Mouse (Mus musculus) small intestine, adult 2 months (tissue): ENCODE results near the gene Il17ra. TPM values are rescaled to one million over a fixed set of nuclear protein-coding genes. Genes with fewer than 3 reads are reported as not detected.

ENCODE experiments used
- H3K27ac ChIP-seq: fragments of 200-500 bp; 2 replicates; pipeline ENCODE4 v1.5.1; 2012; ENCODE audit warnings: low read depth, low read length, control low read depth, inconsistent platforms; ENCODE audit not compliant: insufficient read depth
- H3K27me3 ChIP-seq: fragments of 200-500 bp; 2 replicates; pipeline ENCODE4 v1.6.1; 2012; ENCODE audit warnings: mild to moderate bottlenecking, moderate library complexity, low read length, inconsistent platforms; ENCODE audit not compliant: control insufficient read depth, insufficient read depth
- H3K36me3 ChIP-seq: fragments of 200-500 bp; 2 replicates; pipeline ENCODE4 v1.6.1; 2012; ENCODE audit warnings: mild to moderate bottlenecking, low read length, control low read depth, inconsistent platforms; ENCODE audit not compliant: control insufficient read depth, insufficient read depth
- H3K4me1 ChIP-seq: fragments of 200-500 bp; 2 replicates; pipeline ENCODE4 v1.6.1; 2012; ENCODE audit warnings: low read length, inconsistent platforms, mixed read lengths; ENCODE audit not compliant: control insufficient read depth, insufficient read depth, insufficient read length
- H3K4me3 ChIP-seq: fragments of 200-500 bp; 2 replicates; pipeline ENCODE4 v1.5.1; 2012; ENCODE audit warnings: low read depth, mild to moderate bottlenecking, control low read depth, inconsistent platforms, low read length, moderate library complexity
- CTCF ChIP-seq: fragments of 200-500 bp; IDR thresholded peaks from 2 replicates; pipeline ENCODE4 v1.5.1; 2012; ENCODE audit warnings: low read depth, mild to moderate bottlenecking, control low read depth, inconsistent platforms, low read length, moderate library complexity, mixed read lengths; ENCODE audit not compliant: insufficient replicate concordance, insufficient read length; ENCODE audit errors: extremely low read depth
- POLR2A ChIP-seq: fragments of 200-500 bp; IDR thresholded peaks from 2 replicates; pipeline ENCODE4 v1.6.1; 2012; ENCODE audit warnings: low read depth, mild to moderate bottlenecking, control low read depth, inconsistent platforms, low read length, moderate library complexity
- WGBS: fragments of 180-500 bp; shearing (Covaris S2); methylation state at CpG from one replicate; pipeline ENCODE4 v1.1.7; 2018; 5-methylcytosine and 5-hydroxymethylcytosine counted together
- polyA plus RNA-seq: library from polyadenylated mRNA; depleted of rRNA; stranded (reverse); fragments of >200 nt; gene quantifications from 2 replicates; pipeline ENCODE4 v1.2.3, GENCODE M21; 2012

Gene Il17ra
- polyA plus RNA-seq, 1 experiment, result 18.7 TPM

DNA sequence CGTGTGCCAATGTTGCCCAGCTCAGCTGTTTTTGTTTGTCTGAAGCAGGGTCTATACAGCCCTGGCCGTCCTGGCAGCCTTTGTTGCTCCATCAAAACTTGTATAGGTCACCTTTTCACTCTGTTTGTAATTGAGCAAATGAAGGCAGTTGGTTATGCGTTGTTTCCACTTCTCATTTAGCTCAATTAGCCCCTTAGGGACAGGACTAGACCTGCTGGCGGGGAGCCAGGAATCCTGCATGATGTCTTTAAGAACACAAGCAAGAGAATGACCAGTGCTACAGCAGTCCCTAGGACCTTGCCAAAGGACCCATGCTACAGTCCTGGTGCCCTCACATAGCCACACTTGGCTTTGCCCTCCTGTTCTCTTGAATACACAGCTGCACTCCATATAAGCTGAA, 42.5 kb downstream of the Il17ra start:
- Histone ChIP-seq H3K36me3 (peaks cover 5% of the 10 kb centered on the region; the same call in 1 of the 2 replicates), H3K27me3 (no peaks in the 10 kb centered on the region), H3K4me1 (no peaks in the 10 kb centered on the region), H3K4me3 (no peak overlapping the region), H3K27ac (no peak overlapping the region)
- WGBS, result 72% methylated on average over 4 of the region's 4 CpGs
- TF ChIP-seq POLR2A, result no peak
- no peak for TF ChIP-seq CTCF

DNA sequence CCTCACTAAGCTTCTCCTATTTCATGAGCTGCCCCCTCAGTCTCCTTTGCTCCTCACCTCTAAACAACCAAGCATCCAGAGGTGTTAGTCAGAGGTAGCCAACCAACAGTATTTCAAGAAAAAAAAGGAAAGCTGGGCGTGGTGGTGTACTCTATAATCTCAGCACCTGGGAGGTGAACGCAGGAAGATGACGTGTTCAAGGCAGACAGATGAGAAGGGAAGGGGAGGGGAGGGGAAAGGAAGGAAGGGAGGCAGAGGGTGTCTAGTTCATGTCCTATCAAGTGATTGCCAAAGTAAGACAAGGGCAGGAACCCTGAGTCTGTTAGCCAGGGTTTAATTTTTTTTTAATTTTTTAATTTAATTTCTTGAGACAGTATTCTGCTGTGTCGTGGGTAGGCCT, 45.6 kb downstream of the Il17ra start:
- TF ChIP-seq CTCF (no peak), POLR2A (no peak)
- WGBS, result 71% methylated on average over 4 of the region's 4 CpGs
- H3K36me3 ChIP-seq, result peaks cover 5% of the 10 kb centered on the region; the same call in 1 of the 2 replicates
- no peaks in the 10 kb centered on the region for H3K27me3 ChIP-seq
- no peaks in the 10 kb centered on the region for H3K4me1 ChIP-seq
- H3K4me3 ChIP-seq, result no peak overlapping the region
- H3K27ac ChIP-seq, result no peak overlapping the region

DNA sequence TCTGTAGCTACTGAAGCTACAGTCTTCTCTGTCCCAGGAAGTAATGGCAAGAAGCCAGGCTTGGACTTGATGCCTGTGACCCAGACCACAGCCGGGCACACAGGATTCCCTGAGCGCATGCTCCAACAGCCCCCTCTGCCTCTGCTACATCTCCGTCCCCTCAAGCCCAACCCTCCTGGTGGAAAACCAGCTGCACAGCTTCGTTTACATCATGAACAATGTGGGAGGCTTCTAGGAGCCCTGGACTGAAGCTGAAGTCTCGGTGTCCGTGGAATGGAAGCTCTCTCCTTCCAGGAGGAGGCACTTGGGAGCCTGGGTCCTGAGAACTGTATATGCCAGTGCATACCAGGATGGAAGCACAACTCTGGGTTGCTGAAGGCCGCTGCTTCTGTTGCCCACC, 46.9 kb downstream of the Il17ra start:
- no peaks in the 10 kb centered on the region for H3K27me3 ChIP-seq
- TF ChIP-seq POLR2A, result no peak
- TF ChIP-seq CTCF, result no peak
- no peaks in the 10 kb centered on the region for H3K4me1 ChIP-seq
- no peak overlapping the region for H3K4me3 ChIP-seq
- WGBS, result 79% methylated on average over 7 of the region's 7 CpGs
- H3K36me3 ChIP-seq, result peaks cover 5% of the 10 kb centered on the region; the same call in 1 of the 2 replicates
- no peak overlapping the region for H3K27ac ChIP-seq

DNA sequence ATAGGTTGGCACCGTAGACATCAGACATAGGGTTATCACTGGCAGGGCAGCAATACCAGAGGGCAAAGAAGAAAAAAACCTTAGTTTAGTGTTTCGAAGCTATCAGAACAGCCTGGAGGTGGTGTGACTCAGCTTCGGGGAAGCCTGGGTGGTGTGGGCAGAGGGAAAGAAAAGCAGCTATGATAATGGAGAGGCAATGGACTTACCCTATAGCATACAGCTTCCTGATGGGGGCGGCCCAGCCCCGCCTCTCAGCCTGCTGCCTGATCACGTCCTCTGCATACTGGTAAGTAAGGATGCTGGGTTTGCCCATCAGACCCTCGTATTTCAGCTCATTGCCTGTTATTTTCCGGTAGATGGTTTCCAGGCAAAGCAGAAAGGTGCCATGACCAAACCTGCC, 47.4 kb downstream of the Il17ra start:
- Histone ChIP-seq H3K36me3 (peaks cover 5% of the 10 kb centered on the region; the same call in 1 of the 2 replicates), H3K27me3 (no peaks in the 10 kb centered on the region), H3K4me3 (no peak overlapping the region), H3K27ac (no peak overlapping the region), H3K4me1 (no peaks in the 10 kb centered on the region)
- WGBS, result 87% methylated on average over 8 of the region's 8 CpGs
- no peak for TF ChIP-seq POLR2A
- TF ChIP-seq CTCF, result no peak

DNA sequence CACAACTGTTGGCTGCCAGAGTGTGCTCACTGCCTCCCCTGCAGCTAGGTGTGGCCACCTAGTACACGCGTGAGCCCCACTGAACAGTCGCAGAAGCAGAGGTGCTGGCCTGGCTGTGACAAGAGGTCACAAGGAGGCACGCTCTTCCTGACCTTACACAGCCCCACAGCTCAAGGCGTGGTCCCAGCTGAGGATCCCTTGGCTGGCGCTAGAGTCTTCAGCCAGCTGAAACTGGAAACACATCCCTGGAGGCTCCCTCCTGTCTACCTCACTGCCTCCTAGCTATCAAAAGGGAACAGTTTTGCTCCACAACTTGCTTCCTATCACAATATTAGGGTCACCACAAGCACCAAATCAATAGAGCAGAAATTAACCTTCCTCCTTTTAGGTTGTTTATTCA, 48.2 kb downstream of the Il17ra start:
- Histone ChIP-seq H3K4me3 (no peak overlapping the region), H3K4me1 (no peaks in the 10 kb centered on the region), H3K27me3 (no peaks in the 10 kb centered on the region), H3K27ac (no peak overlapping the region), H3K36me3 (peaks cover 5% of the 10 kb centered on the region; the same call in 1 of the 2 replicates)
- no peak for TF ChIP-seq CTCF
- no peak for TF ChIP-seq POLR2A
- WGBS, result 86% methylated on average over 6 of the region's 6 CpGs

DNA sequence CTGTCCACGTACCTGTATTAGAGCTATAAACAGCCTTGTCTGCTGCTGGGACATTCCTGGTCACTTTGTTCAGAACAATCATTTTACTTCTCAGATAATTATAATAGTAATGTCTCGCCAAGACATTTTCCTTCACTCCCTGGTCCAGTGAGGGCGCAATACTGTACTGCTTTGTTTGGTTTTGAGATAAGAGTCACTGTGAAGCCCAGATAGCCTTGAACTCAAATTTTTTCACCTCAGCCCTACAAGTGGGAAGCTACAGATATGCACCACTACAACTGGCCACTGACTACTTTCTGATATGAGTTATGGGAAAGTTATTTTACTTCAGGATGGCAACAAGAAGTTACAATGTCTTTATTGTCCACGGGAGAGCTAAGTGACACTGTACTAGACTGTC, 53.4 kb downstream of the Il17ra start:
- no peaks in the 10 kb centered on the region for H3K27me3 ChIP-seq
- TF ChIP-seq CTCF (no peak), POLR2A (no peak)
- H3K4me1 ChIP-seq, result no peaks in the 10 kb centered on the region
- H3K36me3 ChIP-seq, result no peaks in the 10 kb centered on the region; the same call in 1 of the 2 replicates
- no peak overlapping the region for H3K27ac ChIP-seq
- H3K4me3 ChIP-seq, result no peak overlapping the region
- WGBS, result 70% methylated on average over 4 of the region's 4 CpGs

DNA sequence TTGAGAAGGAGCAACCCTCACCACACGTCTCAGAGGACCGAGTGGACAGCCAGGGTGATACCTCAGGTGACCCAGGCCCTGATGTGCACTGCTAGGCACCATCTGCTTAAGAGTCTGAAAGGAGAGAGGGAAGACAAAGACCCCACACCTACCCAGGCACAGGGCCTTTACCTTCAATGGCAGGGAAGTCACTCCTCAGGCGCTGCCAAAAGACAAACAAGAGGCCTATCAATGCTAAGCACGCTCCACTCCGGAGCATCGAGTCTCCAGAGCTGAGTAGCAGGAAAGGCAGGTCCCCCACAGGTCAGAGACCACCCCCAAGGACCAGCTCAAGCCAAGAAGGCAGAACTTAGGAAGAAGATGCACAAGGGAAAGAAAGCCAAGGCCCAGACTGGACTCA, 53.8 kb downstream of the Il17ra start:
- H3K36me3 ChIP-seq, result no peaks in the 10 kb centered on the region; the same call in 1 of the 2 replicates
- 88% methylated on average over 6 of the region's 6 CpGs for WGBS
- no peak overlapping the region for H3K27ac ChIP-seq
- no peaks in the 10 kb centered on the region for H3K4me1 ChIP-seq
- TF ChIP-seq POLR2A, result no peak
- no peak for TF ChIP-seq CTCF
- no peak overlapping the region for H3K4me3 ChIP-seq
- H3K27me3 ChIP-seq, result no peaks in the 10 kb centered on the region
